Comparison of ENCODE assay signal across 11 mouse cellular contexts in the genomic region with DNA sequence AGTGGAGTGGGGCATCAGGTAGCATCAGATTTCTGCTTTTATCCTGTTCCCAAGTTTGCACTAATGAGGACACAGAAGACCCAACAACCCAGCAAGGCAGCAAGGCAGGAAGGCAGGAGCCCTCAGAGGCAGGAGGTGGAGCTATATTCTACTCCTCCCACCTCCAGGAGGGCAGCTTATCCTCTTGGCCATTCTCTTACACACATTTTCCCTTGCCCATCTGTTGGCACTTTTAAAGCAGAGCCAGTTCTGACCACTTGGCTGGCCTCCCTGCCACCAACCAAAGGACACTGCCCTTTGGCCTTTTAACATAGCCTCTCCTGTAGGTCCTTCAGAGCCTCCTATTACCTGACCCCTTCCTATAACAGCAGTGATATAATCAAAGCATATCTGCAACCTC.
DNase-seq lines count a peak whose midpoint lies in the region; ATAC-seq and TF ChIP-seq lines count a peak whose summit lies in the region.
"Had no signal": no experiment of that assay in that cellular context is flagged by ENCODE, and none has a peak within 500 bp of the region (broad histone marks: within the 10 kb centered on the region; RNA-seq: fewer than 3 reads in every experiment).

No protein-coding gene starts in this region.

- H3K4me2 ChIP-seq in heart, embryonic 13.5 days = no peak overlapping the region

- DNase-seq in heart, adult 8-10 months (ENCODE audit: low spot score) = no peak
- DNase-seq in left cerebral cortex, adult 2 months (ENCODE audit: extremely low spot score in 1 of 2, low spot score in 2 of 2) = no peak
- no peak for DNase-seq in left cerebral cortex, adult 8-10 months (ENCODE audit: low spot score in 2 of 2)
- peak; percentile 19 to 52 for DNase-seq in cerebellum, postnatal 14 days
- DNase-seq in kidney, postnatal 36 days = peak; percentile 62 to 72
- DNase-seq in adrenal gland, adult 18-20 months (ENCODE audit: low spot score in 2 of 2) = no peak
- DNase-seq in lung, adult 18-20 months = no peak
- DNase-seq: lung, postnatal 10 days; retina, postnatal 1 day had no signal

- no peak for TF ChIP-seq CTCF in left cerebral cortex, adult 2 months (IDR thresholded peaks at IDR 0.05)

- H3K27me3 ChIP-seq in heart, embryonic 13.5 days (replicated peaks) = no peaks in the 10 kb centered on the region

- no peak overlapping the region for H3K4me3 ChIP-seq in heart, embryonic 13.5 days
- H3K4me3 ChIP-seq in left cerebral cortex, adult 2 months = no peak overlapping the region

- peaks cover 100% of the 10 kb centered on the region for H3K4me1 ChIP-seq in heart, embryonic 13.5 days

- intact Hi-C loops in left cerebral cortex, adult 2 months (cut with DNase I) = no loop called here

- ATAC-seq in heart, embryonic 13.5 days (ENCODE audit: extremely low read depth, insufficient number of reproducible peaks, low FRiP score, low TSS enrichment) = no peak
- ATAC-seq: activated CD4-positive, CD25-positive, alpha-beta regulatory T cell, adult 4 months had no signal

- peak overlapping the region; percentile 97 for H3K27ac ChIP-seq in heart, embryonic 13.5 days (replicated peaks)
- peak overlapping the region; percentile 15 for H3K27ac ChIP-seq in left cerebral cortex, adult 2 months

- H3K9ac ChIP-seq in heart, embryonic 13.5 days = peak overlapping the region; percentile 72; the same call in 1 of the 2 replicates

- no peaks in the 10 kb centered on the region for H3K9me3 ChIP-seq in heart, embryonic 13.5 days

- no peaks in the 10 kb centered on the region for H3K36me3 ChIP-seq in heart, embryonic 13.5 days

Comparison
In these comparisons a context has a peak if more than half of its experiments do, and no peak if none do; other contexts are left out.
1. DNase-seq: peak in cerebellum, postnatal 14 days (2 of 2) and kidney, postnatal 36 days (2 of 2); none in heart, adult 8-10 months (single experiment), left cerebral cortex, adult 2 months (0 of 2), left cerebral cortex, adult 8-10 months (0 of 2), adrenal gland, adult 18-20 months (0 of 2) and lung, adult 18-20 months (0 of 2).